Mouse (Mus musculus): ENCODE data around the gene Lactb. TPM values are rescaled to one million over a fixed set of nuclear protein-coding genes. Genes with fewer than 3 reads are reported as not detected.
"Not testable (repeated sequence)": the region's sequence is repeated elsewhere in the genome, so short reads cannot be mapped to it uniquely, and the experiment has no call there.

Gene Lactb
- polyA plus RNA-seq, 1 experiment from 2014 or later: 8.5 TPM

- WGBS: 79% methylated on average over 3 of the region's 3 CpGs
- ATAC-seq (ENCODE audit: insufficient number of reproducible peaks, insufficient read depth, low FRiP score, low read depth): no peak
- H3K36me3 ChIP-seq (ENCODE audit: control insufficient read depth, insufficient read depth, low read length): 0 out of 2 replicates have a peak, but pooled peaks cover 3% of the 10 kb centered on the region
- no peak overlapping the region; a peak in 1 of 4 replicates for H3K27ac ChIP-seq (replicated peaks in 1 of 2; ENCODE audit: control insufficient read depth in 1 of 2, insufficient read depth in 1 of 2, low read depth in 2 of 2, low read length in 2 of 2)
- no peak overlapping the region for H3K9ac ChIP-seq (ENCODE audit: low read length)
- peaks cover 5 to 35% of the 10 kb centered on the region in 2 experiments for H3K4me1 ChIP-seq (ENCODE audit: control insufficient read depth in 2 of 2, insufficient read depth in 2 of 2, low read length in 2 of 2)
- no peak overlapping the region for H3K4me2 ChIP-seq (ENCODE audit: low read length)
- no peaks in the 10 kb centered on the region for H3K27me3 ChIP-seq (ENCODE audit: control insufficient read depth, insufficient read depth, low read length)
- no peaks in the 10 kb centered on the region for H3K9me3 ChIP-seq (ENCODE audit: control insufficient read depth, low read length)
- H3K4me3 ChIP-seq (ENCODE audit: control insufficient read depth in 1 of 2, insufficient read depth in 1 of 2, low read depth in 1 of 2, low read length in 2 of 2): no peak overlapping the region
Observed at GRCm38 (mm10) chr9:66914540-66914939, 60.7 kb downstream of the Lactb start.

DNA sequence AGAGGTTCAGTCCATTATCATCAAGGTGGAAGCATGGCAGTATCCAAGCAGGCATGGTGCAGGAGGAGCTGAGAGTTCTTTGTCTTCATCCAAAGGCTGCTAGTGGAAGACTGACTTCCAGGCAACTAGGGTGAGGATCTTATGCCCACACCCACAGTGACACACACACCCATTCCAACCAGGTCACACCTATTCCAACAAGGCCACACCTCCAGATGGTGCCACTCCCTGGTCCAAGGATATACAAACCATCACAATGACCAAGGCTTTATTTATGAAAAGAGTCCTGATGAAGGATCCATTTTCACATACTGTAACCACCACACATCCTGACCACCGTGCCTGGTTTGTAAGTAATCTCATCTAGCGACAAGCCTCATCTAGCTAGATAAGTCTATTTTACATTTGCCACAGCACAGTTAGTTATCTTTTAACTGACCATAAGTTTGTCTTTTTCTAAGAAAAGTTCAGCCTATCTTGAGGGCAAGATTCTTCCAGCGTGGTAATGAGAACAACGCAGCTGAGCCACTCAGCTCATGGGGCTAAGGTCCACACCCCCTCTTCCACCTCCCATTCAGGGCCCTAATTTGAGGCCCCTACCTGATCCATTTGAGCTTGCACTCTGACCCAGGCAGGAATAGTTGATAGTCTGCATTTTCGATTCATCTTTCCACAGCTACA is 61.9 kb downstream of the Lactb start:
- not testable (repeated sequence) for H3K27ac ChIP-seq (replicated peaks in 1 of 2; ENCODE audit: control insufficient read depth in 1 of 2, insufficient read depth in 1 of 2, low read depth in 2 of 2, low read length in 2 of 2); H3K9ac ChIP-seq (ENCODE audit: low read length); H3K27me3 ChIP-seq (ENCODE audit: control insufficient read depth, insufficient read depth, low read length); H3K4me3 ChIP-seq (ENCODE audit: control insufficient read depth in 1 of 2, insufficient read depth in 1 of 2, low read depth in 1 of 2, low read length in 2 of 2); H3K4me2 ChIP-seq (ENCODE audit: low read length); H3K9me3 ChIP-seq (ENCODE audit: control insufficient read depth, low read length); H3K36me3 ChIP-seq (ENCODE audit: control insufficient read depth, insufficient read depth, low read length); ATAC-seq (ENCODE audit: insufficient number of reproducible peaks, insufficient read depth, low FRiP score, low read depth)
- H3K4me1 ChIP-seq (ENCODE audit: control insufficient read depth in 2 of 2, insufficient read depth in 2 of 2, low read length in 2 of 2): peaks cover 5 to 35% of the 10 kb centered on the region in 2 experiments
- 77% methylated on average over 5 of the region's 5 CpGs for WGBS

DNA sequence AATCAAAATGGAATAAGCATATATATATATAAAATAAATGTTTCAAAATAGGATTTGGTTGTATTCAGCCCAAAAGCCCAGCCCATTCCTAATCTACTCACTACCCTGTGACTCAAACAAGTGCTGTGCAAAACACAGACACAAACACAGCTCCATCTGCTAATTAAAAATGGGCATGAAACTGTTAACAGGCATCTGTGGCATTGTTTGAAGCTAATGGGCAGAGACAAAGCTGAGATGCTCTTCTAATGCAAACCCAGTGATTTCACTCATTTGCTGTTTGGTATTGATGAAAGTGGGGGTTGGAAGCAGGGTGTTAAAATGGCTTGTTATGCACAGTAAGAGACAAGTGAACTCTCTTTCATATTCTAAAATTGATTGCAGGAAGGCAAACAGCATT is 63.0 kb downstream of the Lactb start:
- Histone ChIP-seq H3K36me3 (ENCODE audit: control insufficient read depth, insufficient read depth, low read length) (0 out of 2 replicates have a peak, but pooled peaks cover 3% of the 10 kb centered on the region), H3K4me2 (ENCODE audit: low read length) (no peak overlapping the region), H3K9me3 (ENCODE audit: control insufficient read depth, low read length) (no peaks in the 10 kb centered on the region), H3K4me1 (ENCODE audit: control insufficient read depth in 2 of 2, insufficient read depth in 2 of 2, low read length in 2 of 2) (peaks cover 5 to 35% of the 10 kb centered on the region in 2 experiments), H3K27me3 (ENCODE audit: control insufficient read depth, insufficient read depth, low read length) (no peaks in the 10 kb centered on the region), H3K27ac (replicated peaks in 1 of 2; ENCODE audit: control insufficient read depth in 1 of 2, insufficient read depth in 1 of 2, low read depth in 2 of 2, low read length in 2 of 2) (no peak overlapping the region), H3K4me3 (ENCODE audit: control insufficient read depth in 1 of 2, insufficient read depth in 1 of 2, low read depth in 1 of 2, low read length in 2 of 2) (no peak overlapping the region), H3K9ac (ENCODE audit: low read length) (no peak overlapping the region)
- ATAC-seq (ENCODE audit: insufficient number of reproducible peaks, insufficient read depth, low FRiP score, low read depth): no peak

- H3K4me3 ChIP-seq (ENCODE audit: control insufficient read depth in 1 of 2, insufficient read depth in 1 of 2, low read depth in 1 of 2, low read length in 2 of 2): no peak overlapping the region
- WGBS: 90% methylated on average over 5 of the region's 5 CpGs
Observed at GRCm38 (mm10) chr9:66910677-66911076, 64.6 kb downstream of the Lactb start.

DNA sequence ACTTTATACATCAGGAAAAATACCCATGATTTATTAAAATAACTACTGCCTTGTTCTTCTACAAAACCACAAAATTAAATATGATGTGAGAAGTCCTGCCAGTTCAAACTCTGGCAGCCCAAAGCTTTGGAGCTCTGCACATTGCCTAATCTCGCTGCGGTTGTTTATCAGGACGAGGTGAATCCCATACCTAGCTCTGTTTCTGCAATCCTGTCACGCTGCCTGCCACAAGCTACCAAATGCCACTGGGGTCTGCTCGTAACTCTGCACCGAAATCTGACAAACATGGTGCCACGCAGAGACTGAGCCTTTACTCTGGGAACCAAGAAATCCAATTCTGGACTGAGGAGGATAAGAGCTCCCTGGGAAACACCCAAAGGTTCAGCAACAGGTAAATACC is 65.4 kb downstream of the Lactb start:
- 71% methylated on average over 7 of the region's 7 CpGs for WGBS
- ATAC-seq (ENCODE audit: insufficient number of reproducible peaks, insufficient read depth, low FRiP score, low read depth): no peak
- H3K27ac ChIP-seq (replicated peaks in 1 of 2; ENCODE audit: control insufficient read depth in 1 of 2, insufficient read depth in 1 of 2, low read depth in 2 of 2, low read length in 2 of 2): no peak overlapping the region
- no peak overlapping the region for H3K4me2 ChIP-seq (ENCODE audit: low read length)
- no peak overlapping the region for H3K4me3 ChIP-seq (ENCODE audit: control insufficient read depth in 1 of 2, insufficient read depth in 1 of 2, low read depth in 1 of 2, low read length in 2 of 2)
- H3K4me1 ChIP-seq (ENCODE audit: control insufficient read depth in 2 of 2, insufficient read depth in 2 of 2, low read length in 2 of 2): peaks cover 4 to 24% of the 10 kb centered on the region in 2 experiments
- no peaks in the 10 kb centered on the region for H3K27me3 ChIP-seq (ENCODE audit: control insufficient read depth, insufficient read depth, low read length)
- 0 out of 2 replicates have a peak, but pooled peaks cover 6% of the 10 kb centered on the region for H3K36me3 ChIP-seq (ENCODE audit: control insufficient read depth, insufficient read depth, low read length)
- no peak overlapping the region for H3K9ac ChIP-seq (ENCODE audit: low read length)
- H3K9me3 ChIP-seq (ENCODE audit: control insufficient read depth, low read length): no peaks in the 10 kb centered on the region

More at GRCm38 (mm10) chr9:66910677-66911076, 64.6 kb downstream of the Lactb start:
- H3K4me1 ChIP-seq (ENCODE audit: control insufficient read depth in 2 of 2, insufficient read depth in 2 of 2, low read length in 2 of 2): peaks cover 6 to 31% of the 10 kb centered on the region in 2 experiments
- H3K27me3 ChIP-seq (ENCODE audit: control insufficient read depth, insufficient read depth, low read length): no peaks in the 10 kb centered on the region
- H3K9me3 ChIP-seq (ENCODE audit: control insufficient read depth, low read length): no peaks in the 10 kb centered on the region
- no peak overlapping the region for H3K9ac ChIP-seq (ENCODE audit: low read length)
- H3K36me3 ChIP-seq (ENCODE audit: control insufficient read depth, insufficient read depth, low read length): 0 out of 2 replicates have a peak, but pooled peaks cover 6% of the 10 kb centered on the region
- H3K27ac ChIP-seq (replicated peaks in 1 of 2; ENCODE audit: control insufficient read depth in 1 of 2, insufficient read depth in 1 of 2, low read depth in 2 of 2, low read length in 2 of 2): no peak overlapping the region
- H3K4me2 ChIP-seq (ENCODE audit: low read length): no peak overlapping the region
- no peak for ATAC-seq (ENCODE audit: insufficient number of reproducible peaks, insufficient read depth, low FRiP score, low read depth)

- Histone ChIP-seq H3K4me1 (ENCODE audit: control insufficient read depth in 2 of 2, insufficient read depth in 2 of 2, low read length in 2 of 2) (peaks cover 4 to 13% of the 10 kb centered on the region in 2 experiments), H3K27ac (replicated peaks in 1 of 2; ENCODE audit: control insufficient read depth in 1 of 2, insufficient read depth in 1 of 2, low read depth in 2 of 2, low read length in 2 of 2) (no peak overlapping the region), H3K27me3 (ENCODE audit: control insufficient read depth, insufficient read depth, low read length) (no peaks in the 10 kb centered on the region), H3K36me3 (ENCODE audit: control insufficient read depth, insufficient read depth, low read length) (0 out of 2 replicates have a peak, but pooled peaks cover 5% of the 10 kb centered on the region), H3K9ac (ENCODE audit: low read length) (no peak overlapping the region), H3K9me3 (ENCODE audit: control insufficient read depth, low read length) (no peaks in the 10 kb centered on the region), H3K4me2 (ENCODE audit: low read length) (no peak overlapping the region), H3K4me3 (ENCODE audit: control insufficient read depth in 1 of 2, insufficient read depth in 1 of 2, low read depth in 1 of 2, low read length in 2 of 2) (no peak overlapping the region)
- WGBS: 85% methylated on average over 5 of the region's 5 CpGs
- no peak for ATAC-seq (ENCODE audit: insufficient number of reproducible peaks, insufficient read depth, low FRiP score, low read depth)
Observed at GRCm38 (mm10) chr9:66907746-66908397, 67.4 kb downstream of the Lactb start.

DNA sequence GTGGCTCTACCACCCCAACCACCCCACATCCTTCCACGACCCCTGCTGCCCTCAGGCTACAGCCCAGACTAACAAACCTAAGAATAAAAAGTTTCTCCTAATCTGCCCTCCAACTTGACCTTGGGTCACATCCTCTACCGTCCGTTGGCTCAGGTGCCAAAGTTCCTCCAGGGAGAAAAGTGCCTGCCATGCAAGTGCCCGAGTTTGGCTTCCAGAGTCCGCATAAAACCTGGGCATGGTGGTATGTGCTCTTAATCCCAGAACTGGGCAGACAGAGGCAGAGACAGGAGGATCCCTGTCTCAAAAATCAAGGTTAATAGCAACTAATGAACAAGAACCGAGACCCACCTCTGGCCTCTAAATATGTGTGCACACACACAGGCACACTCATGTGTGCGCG is 68.2 kb downstream of the Lactb start:
- 78% methylated on average over 8 of the region's 8 CpGs for WGBS
- no peak overlapping the region for H3K4me3 ChIP-seq (ENCODE audit: control insufficient read depth in 1 of 2, insufficient read depth in 1 of 2, low read depth in 1 of 2, low read length in 2 of 2)
- H3K27ac ChIP-seq (replicated peaks in 1 of 2; ENCODE audit: control insufficient read depth in 1 of 2, insufficient read depth in 1 of 2, low read depth in 2 of 2, low read length in 2 of 2): no peak overlapping the region
- no peak overlapping the region for H3K9ac ChIP-seq (ENCODE audit: low read length)
- ATAC-seq (ENCODE audit: insufficient number of reproducible peaks, insufficient read depth, low FRiP score, low read depth): no peak
- no peaks in the 10 kb centered on the region for H3K9me3 ChIP-seq (ENCODE audit: control insufficient read depth, low read length)
- H3K4me1 ChIP-seq (ENCODE audit: control insufficient read depth in 2 of 2, insufficient read depth in 2 of 2, low read length in 2 of 2): peaks cover 4 to 13% of the 10 kb centered on the region in 2 experiments
- 0 out of 2 replicates have a peak, but pooled peaks cover 3% of the 10 kb centered on the region for H3K36me3 ChIP-seq (ENCODE audit: control insufficient read depth, insufficient read depth, low read length)
- no peaks in the 10 kb centered on the region for H3K27me3 ChIP-seq (ENCODE audit: control insufficient read depth, insufficient read depth, low read length)
- no peak overlapping the region for H3K4me2 ChIP-seq (ENCODE audit: low read length)

All from heart, embryonic 14.5 days (tissue).